Mouse (Mus musculus) C2C12 (cell line): ENCODE results near the gene Mocs1.
"Not testable (repeated sequence)": the region's sequence is repeated elsewhere in the genome, so short reads cannot be mapped to it uniquely, and the experiment has no call there.

ENCODE experiments used
- CTCF ChIP-seq: IDR thresholded peaks from one replicate; pipeline ENCODE4 v1.5.1; 2011; ENCODE audit not compliant: control insufficient read depth, insufficient read depth, insufficient read length
- MAX ChIP-seq: IDR thresholded peaks from one replicate; pipeline ENCODE4 v1.6.1; 2011; ENCODE audit warnings: mild to moderate bottlenecking, control low read depth
- MYOG ChIP-seq: IDR thresholded peaks from one replicate; pipeline ENCODE4 v1.6.1; 2011; ENCODE audit not compliant: control insufficient read depth, insufficient read length; ENCODE audit errors: extremely low read depth
- USF1 ChIP-seq: IDR thresholded peaks from one replicate; pipeline ENCODE4 v1.6.1; 2011; ENCODE audit warnings: low read depth, mild to moderate bottlenecking, control low read depth, moderate library complexity

GRCm38 (mm10) chr17:49437306-49437705 lies 9.1 kb downstream of the Mocs1 start:
- TF ChIP-seq CTCF, USF1, MAX, MYOG: not testable (repeated sequence)
